Mouse (Mus musculus) spleen, adult 18-20 months (tissue): ENCODE measurements around the gene Pcp4l1.
"Not testable (repeated sequence)": the region's sequence is repeated elsewhere in the genome, so short reads cannot be mapped to it uniquely, and the experiment has no call there.

Experiments used
- DNase-seq, 2 experiments: peaks; one replicate each; pipeline ENCODE4 v3.0.0; 2022; ENCODE audit warnings: mixed read lengths in 2 of 2

Gene Pcp4l1

GRCm38 (mm10) chr1:171195887-171196397 lies at the start of gene Pcp4l1:
Pcp4l1 (minus strand) TSS chr1:171196268.
- peak in 1 of 2 experiments; percentile 10 for DNase-seq

DNA sequence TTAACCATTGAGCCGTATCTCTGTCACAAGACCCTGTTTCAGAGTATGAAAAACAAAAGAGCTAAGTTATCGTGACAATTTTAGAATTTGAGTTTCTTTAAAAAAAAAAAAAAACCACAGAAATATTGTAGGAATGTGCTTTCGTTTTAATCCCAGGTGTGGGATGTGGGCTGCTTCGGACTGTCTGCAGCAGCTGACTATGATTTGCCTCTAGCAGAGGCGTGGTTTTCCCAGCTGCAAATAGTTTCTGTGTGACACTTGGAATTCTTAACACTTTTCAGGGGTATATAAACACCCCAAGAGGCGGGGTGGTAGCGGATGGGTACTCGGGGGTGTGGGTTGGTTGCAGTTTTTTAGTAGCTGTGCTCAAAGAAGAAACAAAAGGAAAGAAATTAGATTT lies 49.3 kb upstream of the Pcp4l1 start:
- no peak for DNase-seq

GRCm38 (mm10) chr1:171241952-171242351 lies 45.9 kb upstream of the Pcp4l1 start:
- not testable (repeated sequence) for DNase-seq

- DNase-seq, result no peak
Measured at GRCm38 (mm10) chr1:171240911-171241310, 44.8 kb upstream of the Pcp4l1 start.

DNA sequence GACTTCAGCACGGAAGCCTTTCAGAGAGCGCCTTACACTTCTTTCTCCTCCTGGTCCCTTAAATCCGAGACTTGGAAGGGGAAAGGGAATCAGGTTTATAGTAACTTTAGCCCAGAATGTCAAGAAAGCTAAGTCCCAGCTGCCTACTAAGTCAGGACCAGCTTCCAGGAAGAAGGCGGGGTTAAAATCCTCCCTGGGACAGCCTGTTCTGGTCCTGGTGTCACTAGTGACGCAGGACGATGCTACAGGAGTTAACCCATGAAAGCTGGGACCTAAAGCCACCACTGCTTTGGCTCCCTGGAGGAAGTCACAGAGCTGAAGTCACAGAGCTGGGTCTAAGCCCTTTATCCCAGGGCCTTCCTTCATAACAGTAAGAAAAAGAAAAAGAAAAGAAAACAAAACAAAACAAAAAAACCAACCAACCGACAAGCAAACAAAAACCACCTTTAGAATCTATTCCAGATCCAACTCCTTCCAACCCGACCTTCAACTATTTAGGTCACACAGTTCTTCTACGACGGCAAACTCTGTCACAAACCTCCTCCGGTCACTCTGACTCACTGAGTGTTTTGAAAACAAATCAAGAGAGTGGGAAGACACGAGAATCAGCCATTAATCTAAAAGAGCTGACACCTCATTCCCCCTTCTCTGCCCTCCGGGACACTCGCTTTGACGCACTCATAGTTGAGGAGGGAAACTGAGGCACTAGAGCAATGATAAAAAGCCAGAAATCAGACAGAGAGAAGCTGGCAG lies 44.1 kb upstream of the Pcp4l1 start:
- DNase-seq, result no peak

DNA sequence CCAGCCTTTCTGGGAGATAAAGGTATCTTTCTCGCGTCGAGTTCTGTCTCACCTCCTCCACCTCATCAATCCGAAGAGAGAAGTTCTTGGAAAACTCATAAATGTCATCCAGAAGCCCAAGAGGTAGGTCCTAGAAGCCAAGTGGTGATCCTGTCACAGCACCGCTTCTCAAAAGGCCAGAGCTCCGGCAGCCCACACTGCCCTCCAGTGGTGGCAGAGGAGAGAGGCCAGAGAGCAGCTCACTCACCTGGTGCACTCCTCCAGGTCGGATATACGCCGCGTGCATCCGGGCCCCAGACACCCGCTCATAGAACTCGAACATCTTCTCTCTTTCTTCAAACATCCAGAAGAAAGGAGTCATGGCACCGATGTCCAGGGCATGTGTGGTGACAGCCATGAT lies 42.4 kb upstream of the Pcp4l1 start:
- peak in 1 of 2 experiments; percentile 59 for DNase-seq

DNA sequence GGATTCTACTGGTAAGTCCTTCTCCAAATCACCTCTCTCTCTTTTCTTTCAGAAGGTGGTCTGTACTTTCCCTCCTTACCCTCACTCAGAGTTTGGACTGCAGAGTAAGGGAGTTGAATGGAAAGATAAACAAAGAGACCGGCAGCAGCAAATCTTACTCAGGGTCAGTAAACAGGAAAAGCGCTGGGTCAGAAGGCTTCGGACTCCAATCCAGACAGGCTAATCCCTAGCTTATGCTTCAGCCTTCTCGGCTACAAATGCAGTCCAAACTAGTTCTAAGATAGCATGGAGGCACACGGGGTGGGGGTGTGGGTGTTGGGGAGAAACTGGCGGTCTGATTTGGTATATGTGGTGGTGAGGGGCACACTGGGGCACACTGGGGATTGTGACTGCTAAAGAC lies 41.4 kb upstream of the Pcp4l1 start:
- DNase-seq, result no peak

GRCm38 (mm10) chr1:171235791-171236190 lies 39.7 kb upstream of the Pcp4l1 start:
- DNase-seq, result no peak

GRCm38 (mm10) chr1:171234538-171234937 lies 38.5 kb upstream of the Pcp4l1 start:
- no peak for DNase-seq

- DNase-seq, result peak in 1 of 2 experiments; percentile 11
Measured at GRCm38 (mm10) chr1:171234126-171234525, 38.1 kb upstream of the Pcp4l1 start, which contains the start of gene Fcer1g. Fcer1g (minus strand) TSS chr1:171234365.

GRCm38 (mm10) chr1:171232800-171233730 lies 37.0 kb upstream of the Pcp4l1 start:
- DNase-seq, result no peak

- DNase-seq, result no peak
Measured at GRCm38 (mm10) chr1:171232348-171232747, 36.3 kb upstream of the Pcp4l1 start.

DNA sequence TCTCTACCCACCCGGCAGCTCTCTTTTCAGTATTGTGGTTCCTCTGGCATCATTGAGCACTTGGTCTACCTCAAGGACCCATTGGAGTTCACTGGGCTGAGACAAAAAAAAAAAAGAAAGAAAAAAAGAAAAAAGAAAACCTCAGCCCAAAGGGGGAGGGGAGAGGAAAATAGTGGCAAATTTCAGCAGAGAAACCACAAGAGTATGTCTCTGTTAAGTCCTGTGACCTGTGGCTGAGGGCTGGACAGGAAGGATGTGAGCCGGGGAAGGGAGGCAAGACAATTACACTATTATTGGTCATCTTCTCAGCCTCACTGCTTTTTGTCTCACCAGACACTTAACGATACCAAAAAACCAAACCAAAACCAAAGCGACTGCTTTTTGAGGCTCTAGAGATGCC lies 35.8 kb upstream of the Pcp4l1 start:
- no peak for DNase-seq

DNA sequence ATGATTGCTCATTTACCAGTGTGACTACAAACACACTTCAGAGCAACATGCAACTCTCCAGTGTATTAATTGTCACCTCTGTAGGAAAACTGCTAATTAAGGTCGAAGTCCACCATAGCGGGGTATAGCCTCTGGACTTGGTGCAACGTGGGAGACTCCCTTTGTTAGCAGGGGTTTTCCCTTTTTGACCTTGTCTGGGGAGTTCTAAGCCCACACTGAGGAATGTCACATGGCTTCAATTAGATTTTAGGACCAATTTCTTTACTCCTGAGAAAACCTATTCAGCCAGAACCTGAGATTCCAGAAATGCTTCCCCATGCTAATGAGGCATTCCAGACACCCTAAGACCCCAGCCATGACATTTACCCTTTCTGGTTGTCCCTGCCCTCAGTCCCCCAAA lies 34.1 kb upstream of the Pcp4l1 start:
- DNase-seq, result no peak

DNA sequence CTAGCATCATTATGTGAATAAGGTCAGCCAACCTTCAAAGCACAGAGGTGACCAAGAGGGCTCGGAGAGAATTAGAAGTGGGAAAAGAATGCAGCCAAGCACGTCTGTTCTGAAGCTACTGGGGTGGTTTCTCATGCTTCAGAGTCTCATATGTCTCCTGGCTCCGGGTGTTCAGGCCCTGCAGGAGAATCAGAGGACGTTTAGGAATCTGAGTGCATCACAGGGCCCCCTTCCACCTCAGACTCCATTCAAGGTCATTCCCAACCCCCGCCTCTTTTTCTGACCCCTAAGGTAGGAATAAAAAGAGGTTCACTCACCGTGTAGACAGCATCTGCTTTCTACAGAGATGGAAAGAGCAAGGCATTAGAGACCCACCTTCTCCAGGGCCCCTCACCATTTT lies 33.7 kb upstream of the Pcp4l1 start:
- no peak for DNase-seq

- DNase-seq, result no peak
Measured at GRCm38 (mm10) chr1:171227879-171228278, 31.8 kb upstream of the Pcp4l1 start.

- no peak for DNase-seq
Measured at GRCm38 (mm10) chr1:171226780-171227179, 30.7 kb upstream of the Pcp4l1 start.

GRCm38 (mm10) chr1:171224857-171225256 lies 28.8 kb upstream of the Pcp4l1 start, which contains the start of gene Apoa2:
Apoa2 (plus strand) TSS chr1:171225054.
- DNase-seq, result no peak

GRCm38 (mm10) chr1:171223796-171224195 lies 27.7 kb upstream of the Pcp4l1 start:
- DNase-seq, result no peak

- no peak for DNase-seq
Measured at GRCm38 (mm10) chr1:171223168-171223567, 27.1 kb upstream of the Pcp4l1 start.

GRCm38 (mm10) chr1:171222238-171223155 lies 26.4 kb upstream of the Pcp4l1 start, which contains the start of gene Tomm40l:
Tomm40l (minus strand) TSS chr1:171222514.
- DNase-seq, result peak; percentile 82 to 89
